Mouse (Mus musculus) erythroblast, adult 5-6 weeks (primary cell): ENCODE measurements around the gene Rpgrip1l. TPM values are rescaled to one million over a fixed set of nuclear protein-coding genes. Genes with fewer than 3 reads are reported as not detected.

Source experiments
- ATAC-seq: replicated peaks from 2 replicates; pipeline ENCODE4 v1.8.0; 2016; ENCODE audit warnings: moderate number of reproducible peaks, mild to moderate bottlenecking, moderate TSS enrichment, inconsistent platforms; ENCODE audit not compliant: poor library complexity, low FRiP score, severe bottlenecking
- total RNA-seq, 2 experiments: library from RNA; stranded (forward) in 1 of 2; stranded (reverse) in 1 of 2; fragments of 150-400 nt in 1 of 2; fragments of 200-764, 138-1000 nt in 1 of 2; gene quantifications; 2 replicates each; pipeline versions ENCODE4 v1.2.3 to v1.2.4; 2015 to 2017; ENCODE audit warnings: low replicate concordance in 2 of 2

Rpgrip1l gene
- total RNA-seq, 2 experiments from 2014 or later = 2.9 to 6.6 TPM

- 0 out of 2 replicates have a peak, but pooled peaks have one; percentile 32 for ATAC-seq
Measured at GRCm38 (mm10) chr8:91281545-91281944, 31.5 kb downstream of the Rpgrip1l start.

- ATAC-seq = no peak
Measured at GRCm38 (mm10) chr8:91280467-91281212, 32.4 kb downstream of the Rpgrip1l start.

- ATAC-seq = no peak
Measured at GRCm38 (mm10) chr8:91278060-91278459, 35.0 kb downstream of the Rpgrip1l start.

- peak; percentile 73; the same call in 1 of the 2 replicates for ATAC-seq
Measured at GRCm38 (mm10) chr8:91276337-91276736, 36.7 kb downstream of the Rpgrip1l start.

GRCm38 (mm10) chr8:91273493-91273892 is 39.6 kb downstream of the Rpgrip1l start:
- no peak for ATAC-seq

- ATAC-seq = no peak
Measured at GRCm38 (mm10) chr8:91269374-91269958, 43.6 kb downstream of the Rpgrip1l start.

- no peak for ATAC-seq
Measured at GRCm38 (mm10) chr8:91264564-91264963, 48.5 kb downstream of the Rpgrip1l start.

- no peak for ATAC-seq
Measured at GRCm38 (mm10) chr8:91263939-91264338, 49.1 kb downstream of the Rpgrip1l start.

- no peak for ATAC-seq
Measured at GRCm38 (mm10) chr8:91261598-91261997, 51.5 kb downstream of the Rpgrip1l start.

GRCm38 (mm10) chr8:91250966-91251365 is 62.1 kb downstream of the Rpgrip1l start:
- no peak for ATAC-seq

GRCm38 (mm10) chr8:91249758-91250466 is 63.1 kb downstream of the Rpgrip1l start:
- no peak for ATAC-seq

GRCm38 (mm10) chr8:91245821-91246454 is 67.1 kb downstream of the Rpgrip1l start:
- ATAC-seq = no peak

- no peak for ATAC-seq
Measured at GRCm38 (mm10) chr8:91242721-91243120, 70.3 kb downstream of the Rpgrip1l start.

- no peak for ATAC-seq
Measured at GRCm38 (mm10) chr8:91241873-91242519, 71.1 kb downstream of the Rpgrip1l start.

GRCm38 (mm10) chr8:91241371-91241770 is 71.7 kb downstream of the Rpgrip1l start:
- no peak for ATAC-seq

GRCm38 (mm10) chr8:91237191-91237590 is 75.9 kb downstream of the Rpgrip1l start:
- ATAC-seq = no peak

GRCm38 (mm10) chr8:91234097-91234496 is 79.0 kb downstream of the Rpgrip1l start:
- ATAC-seq = no peak

- ATAC-seq = no peak
Measured at GRCm38 (mm10) chr8:91227421-91227841, 85.6 kb downstream of the Rpgrip1l start.

- ATAC-seq = no peak
Measured at GRCm38 (mm10) chr8:91224227-91224626, 88.8 kb downstream of the Rpgrip1l start.

- no peak for ATAC-seq
Measured at GRCm38 (mm10) chr8:91221841-91222240, 91.2 kb downstream of the Rpgrip1l start.
